33 mouse cellular contexts compared by ENCODE assay signal in the genomic region with DNA sequence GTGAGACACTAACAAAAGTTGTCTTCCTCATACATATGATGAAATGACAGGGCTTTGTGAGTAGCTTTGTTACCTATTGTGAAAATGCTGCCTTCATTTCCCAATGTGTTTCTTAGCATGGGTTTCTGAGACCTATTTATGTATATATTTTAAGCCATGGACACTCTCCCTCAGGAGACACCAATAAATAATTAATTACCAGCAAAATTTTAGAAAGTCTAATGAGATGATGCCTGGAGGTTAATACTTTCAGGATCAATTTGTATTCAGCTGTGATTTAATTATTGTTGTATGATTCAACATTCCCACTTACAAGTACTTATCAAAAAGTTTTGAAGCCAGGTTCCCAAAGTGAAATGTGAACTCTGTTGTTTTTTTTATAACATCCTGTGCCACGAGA. TPM values are rescaled to one million over a fixed set of nuclear protein-coding genes. Genes with fewer than 3 reads are reported as not detected.
"Had no signal": no experiment of that assay in that cellular context is flagged by ENCODE, and none has a peak within 500 bp of the region (broad histone marks: within the 10 kb centered on the region; RNA-seq: fewer than 3 reads in every experiment).

A gene (minus strand): TSS at position 101 of the 400 bp plus-strand sequence.

- H3K9me3 ChIP-seq: embryonic facial prominence, embryonic 10.5 days; embryonic facial prominence, embryonic 12.5 days; embryonic facial prominence, embryonic 13.5 days; embryonic facial prominence, embryonic 15.5 days; forebrain, embryonic 10.5 days; forebrain, embryonic 12.5 days; forebrain, embryonic 13.5 days; forebrain, embryonic 15.5 days had no signal

- DNase-seq: cerebellum, adult 8-10 months; cerebellum, adult 9-10 months; cerebellum, adult 9-11 months; cerebellum, postnatal 10 days; cerebellum, postnatal 14 days; cerebellum, postnatal 25 days; cerebellum, postnatal 36 days; embryo, embryonic 11 days; forebrain, postnatal 0 days; gastrocnemius, adult 2 months; gastrocnemius, postnatal 10 days; gastrocnemius, postnatal 14 days; gastrocnemius, postnatal 25 days; gastrocnemius, postnatal 36 days; heart, adult 18-20 months; heart, adult 2 months had no signal

- H3K36me3 ChIP-seq: embryonic facial prominence, embryonic 10.5 days; embryonic facial prominence, embryonic 12.5 days; embryonic facial prominence, embryonic 13.5 days; embryonic facial prominence, embryonic 15.5 days; forebrain, embryonic 10.5 days; forebrain, embryonic 12.5 days; forebrain, embryonic 15.5 days had no signal

- H3K4me1 ChIP-seq: embryonic facial prominence, embryonic 10.5 days; embryonic facial prominence, embryonic 12.5 days; embryonic facial prominence, embryonic 13.5 days; embryonic facial prominence, embryonic 15.5 days; forebrain, embryonic 10.5 days; forebrain, embryonic 12.5 days; forebrain, embryonic 13.5 days; forebrain, embryonic 15.5 days had no signal

- H3K27me3 ChIP-seq: embryonic facial prominence, embryonic 12.5 days; embryonic facial prominence, embryonic 13.5 days; embryonic facial prominence, embryonic 15.5 days; forebrain, embryonic 12.5 days; forebrain, embryonic 13.5 days; forebrain, embryonic 15.5 days had no signal

- H3K4me3 ChIP-seq: embryonic facial prominence, embryonic 10.5 days; embryonic facial prominence, embryonic 12.5 days; embryonic facial prominence, embryonic 13.5 days; embryonic facial prominence, embryonic 15.5 days; erythroblast, embryonic 14.5 days; forebrain, embryonic 10.5 days; forebrain, embryonic 12.5 days; forebrain, embryonic 13.5 days; forebrain, embryonic 15.5 days; gastrocnemius, adult 2 months; heart, adult 2 months had no signal

- H3K9ac ChIP-seq: embryonic facial prominence, embryonic 12.5 days; embryonic facial prominence, embryonic 13.5 days; embryonic facial prominence, embryonic 15.5 days; forebrain, embryonic 12.5 days; forebrain, embryonic 13.5 days; forebrain, embryonic 15.5 days; forebrain, postnatal 0 days had no signal

- H3K27ac ChIP-seq: embryonic facial prominence, embryonic 10.5 days; embryonic facial prominence, embryonic 12.5 days; embryonic facial prominence, embryonic 13.5 days; embryonic facial prominence, embryonic 15.5 days; forebrain, embryonic 10.5 days; forebrain, embryonic 12.5 days; forebrain, embryonic 13.5 days; forebrain, embryonic 15.5 days; gastrocnemius, adult 2 months; heart, adult 2 months had no signal

- H3K4me2 ChIP-seq: embryonic facial prominence, embryonic 12.5 days; embryonic facial prominence, embryonic 13.5 days; embryonic facial prominence, embryonic 15.5 days; forebrain, embryonic 12.5 days; forebrain, embryonic 13.5 days; forebrain, embryonic 15.5 days had no signal

- ATAC-seq: forebrain, embryonic 13.5 days; forebrain, embryonic 14.5 days; forebrain, embryonic 15.5 days; forebrain, embryonic 16.5 days; forebrain, postnatal 0 days had no signal

RNA-seq across cellular contexts. Expression of the gene that starts here (rescaled TPM):
- polyA plus RNA-seq: cortical plate, adult 2 months; embryonic facial prominence, embryonic 10.5 days; embryonic facial prominence, embryonic 11.5 days; embryonic facial prominence, embryonic 12.5 days; embryonic facial prominence, embryonic 13.5 days; embryonic facial prominence, embryonic 14.5 days; erythroblast, embryonic 14.5 days; forebrain, embryonic 10.5 days; forebrain, embryonic 11.5 days; forebrain, embryonic 12.5 days; forebrain, embryonic 13.5 days; forebrain, embryonic 14.5 days; forebrain, embryonic 15.5 days; forebrain, embryonic 16.5 days; forebrain, postnatal 0 days; frontal cortex, adult 2 months; gonadal fat pad, adult 2 months; heart, adult 2 months had no signal
